Mouse (Mus musculus) limb, embryonic 13.5 days (tissue): ENCODE measurements around the gene Eea1. TPM values are rescaled to one million over a fixed set of nuclear protein-coding genes. Genes with fewer than 3 reads are reported as not detected.

Source experiments
- ATAC-seq: fragments of 200-750 bp; cut with Nextera tagmentation; 2 replicates; pipeline ENCODE4 v1.8.0; 2017; ENCODE audit warnings: low read depth, moderate number of reproducible peaks, moderate TSS enrichment; ENCODE audit not compliant: low FRiP score
- H3K27ac ChIP-seq: fragments of 300-500 bp; sonication (generic); 2 replicates; pipeline ENCODE4 v1.5.1; 2015; ENCODE audit warnings: inconsistent platforms, mild to moderate bottlenecking, moderate library complexity
- H3K27me3 ChIP-seq: fragments of 300-500 bp; sonication (generic); 2 replicates; pipeline ENCODE4 v1.6.1; 2015; ENCODE audit warnings: mild to moderate bottlenecking, inconsistent platforms
- H3K36me3 ChIP-seq: fragments of 300-500 bp; sonication (generic); 2 replicates; pipeline ENCODE4 v1.6.1; 2015; ENCODE audit warnings: inconsistent platforms, mild to moderate bottlenecking, moderate library complexity
- H3K4me1 ChIP-seq: fragments of 300-500 bp; sonication (generic); 2 replicates; pipeline ENCODE4 v1.6.1; 2015; ENCODE audit warnings: inconsistent platforms
- H3K4me2 ChIP-seq: fragments of 300-500 bp; sonication (generic); replicated peaks from 2 replicates; pipeline ENCODE4 v1.6.1; 2015; ENCODE audit warnings: inconsistent platforms, mild to moderate bottlenecking, moderate library complexity
- H3K4me3 ChIP-seq: fragments of 300-500 bp; sonication (generic); 2 replicates; pipeline ENCODE4 v1.5.1; 2015; ENCODE audit warnings: moderate library complexity, mild to moderate bottlenecking, inconsistent platforms
- H3K9ac ChIP-seq: fragments of 300-500 bp; sonication (generic); 2 replicates; pipeline ENCODE4 v1.6.1; 2015; ENCODE audit warnings: mild to moderate bottlenecking, inconsistent platforms
- H3K9me3 ChIP-seq: fragments of 300-500 bp; sonication (generic); 2 replicates; pipeline ENCODE4 v1.6.1; 2016; ENCODE audit warnings: inconsistent platforms
- WGBS: fragments of 180-500 bp; shearing (Covaris S2); methylation state at CpG from one replicate; pipeline ENCODE4 v1.1.7; 2015; 5-methylcytosine and 5-hydroxymethylcytosine counted together
- polyA plus RNA-seq: library from polyadenylated mRNA; unstranded; fragments of >200 nt; fragmentation: Nextera tagmentation; extraction: Ambion mirVana; gene quantifications from 2 replicates; pipeline ENCODE4 v1.2.1, GENCODE M21; 2015

Gene Eea1
- polyA plus RNA-seq, 1 experiment from 2014 or later = 17.6 TPM

- WGBS = 84% methylated on average over 2 of the region's 2 CpGs
- H3K27me3 ChIP-seq = no peaks in the 10 kb centered on the region
- peaks cover 26% of the 10 kb centered on the region for H3K36me3 ChIP-seq
- no peak overlapping the region for H3K4me2 ChIP-seq
- H3K4me1 ChIP-seq = no peaks in the 10 kb centered on the region
- H3K4me3 ChIP-seq = no peak overlapping the region
- H3K9me3 ChIP-seq = no peaks in the 10 kb centered on the region
- H3K9ac ChIP-seq = no peak overlapping the region
- H3K27ac ChIP-seq = no peak overlapping the region
- ATAC-seq = no peak
These were observed 77.0 kb downstream of the Eea1 start for GRCm38 (mm10) chr10:96017418-96017817.

- Histone ChIP-seq H3K36me3 (peaks cover 10% of the 10 kb centered on the region; the same call in 1 of the 2 replicates), H3K4me1 (0 out of 2 replicates have a peak, but pooled peaks cover 3% of the 10 kb centered on the region)
- no peak for ATAC-seq
These were observed 93.0 kb downstream of the Eea1 start for GRCm38 (mm10) chr10:96033356-96033984.

GRCm38 (mm10) chr10:96034106-96034505, 93.7 kb downstream of the Eea1 start:
- Histone ChIP-seq H3K4me2 (no peak overlapping the region), H3K36me3 (peaks cover 15% of the 10 kb centered on the region; the same call in 1 of the 2 replicates), H3K4me1 (0 out of 2 replicates have a peak, but pooled peaks cover 3% of the 10 kb centered on the region), H3K27ac (no peak overlapping the region), H3K4me3 (no peak overlapping the region), H3K9me3 (no peaks in the 10 kb centered on the region), H3K27me3 (no peaks in the 10 kb centered on the region), H3K9ac (no peak overlapping the region)
- ATAC-seq = no peak
- 71% methylated on average over 3 of the region's 3 CpGs for WGBS

More at GRCm38 (mm10) chr10:96033356-96033984, 93.0 kb downstream of the Eea1 start:
- H3K4me2 ChIP-seq = no peak overlapping the region
- WGBS = 47% methylated on average over 10 of the region's 10 CpGs
- no peak overlapping the region for H3K9ac ChIP-seq
- H3K27me3 ChIP-seq = no peaks in the 10 kb centered on the region
- H3K9me3 ChIP-seq = no peaks in the 10 kb centered on the region
- no peak overlapping the region for H3K27ac ChIP-seq
- H3K4me3 ChIP-seq = no peak overlapping the region

GRCm38 (mm10) chr10:96035951-96036350, 95.5 kb downstream of the Eea1 start:
- H3K9me3 ChIP-seq = no peaks in the 10 kb centered on the region
- no peak overlapping the region for H3K4me2 ChIP-seq
- no peak overlapping the region for H3K4me3 ChIP-seq
- H3K27me3 ChIP-seq = no peaks in the 10 kb centered on the region
- H3K4me1 ChIP-seq = 0 out of 2 replicates have a peak, but pooled peaks cover 3% of the 10 kb centered on the region
- peaks cover 28% of the 10 kb centered on the region for H3K36me3 ChIP-seq
- ATAC-seq = no peak
- H3K27ac ChIP-seq = no peak overlapping the region
- no peak overlapping the region for H3K9ac ChIP-seq

GRCm38 (mm10) chr10:96044216-96044615, 103.8 kb downstream of the Eea1 start:
- Histone ChIP-seq H3K27me3 (no peaks in the 10 kb centered on the region), H3K9me3 (no peaks in the 10 kb centered on the region), H3K4me2 (no peak overlapping the region), H3K4me3 (no peak overlapping the region), H3K36me3 (peaks cover 11% of the 10 kb centered on the region; the same call in 1 of the 2 replicates), H3K9ac (no peak overlapping the region), H3K27ac (no peak overlapping the region), H3K4me1 (peaks cover 8% of the 10 kb centered on the region; the same call in 1 of the 2 replicates)
- WGBS = 86% methylated on average over 2 of the region's 2 CpGs
- no peak for ATAC-seq

GRCm38 (mm10) chr10:96047960-96048536, 107.6 kb downstream of the Eea1 start:
- Histone ChIP-seq H3K4me1 (peaks cover 8% of the 10 kb centered on the region; the same call in 1 of the 2 replicates), H3K27ac (no peak overlapping the region), H3K4me3 (no peak overlapping the region), H3K9ac (no peak overlapping the region), H3K27me3 (no peaks in the 10 kb centered on the region), H3K9me3 (no peaks in the 10 kb centered on the region), H3K4me2 (no peak overlapping the region), H3K36me3 (no peaks in the 10 kb centered on the region)
- WGBS = 51% methylated on average over 9 of the region's 9 CpGs
- ATAC-seq = no peak

GRCm38 (mm10) chr10:96048550-96048949, 108.1 kb downstream of the Eea1 start:
- H3K4me3 ChIP-seq = no peak overlapping the region
- no peaks in the 10 kb centered on the region for H3K9me3 ChIP-seq
- no peaks in the 10 kb centered on the region for H3K27me3 ChIP-seq
- H3K9ac ChIP-seq = no peak overlapping the region
- H3K4me1 ChIP-seq = peaks cover 8% of the 10 kb centered on the region; the same call in 1 of the 2 replicates
- H3K27ac ChIP-seq = no peak overlapping the region
- no peak overlapping the region for H3K4me2 ChIP-seq
- no peak for ATAC-seq
- WGBS = 87% methylated on average over 3 of the region's 3 CpGs
- H3K36me3 ChIP-seq = no peaks in the 10 kb centered on the region

GRCm38 (mm10) chr10:96067347-96067746, 126.9 kb downstream of the Eea1 start:
- Histone ChIP-seq H3K4me1 (no peaks in the 10 kb centered on the region), H3K36me3 (no peaks in the 10 kb centered on the region), H3K27me3 (no peaks in the 10 kb centered on the region), H3K27ac (no peak overlapping the region), H3K4me3 (no peak overlapping the region), H3K9ac (no peak overlapping the region), H3K9me3 (no peaks in the 10 kb centered on the region), H3K4me2 (no peak overlapping the region)
- 52% methylated on average over 3 of the region's 3 CpGs for WGBS
- ATAC-seq = no peak

GRCm38 (mm10) chr10:96074386-96074785, 133.9 kb downstream of the Eea1 start:
- Histone ChIP-seq H3K4me2 (no peak overlapping the region), H3K9me3 (no peaks in the 10 kb centered on the region), H3K27me3 (no peaks in the 10 kb centered on the region), H3K36me3 (no peaks in the 10 kb centered on the region), H3K4me3 (no peak overlapping the region), H3K4me1 (peaks cover 8% of the 10 kb centered on the region), H3K27ac (no peak overlapping the region), H3K9ac (no peak overlapping the region)
- WGBS = 89% methylated on average over 7 of the region's 7 CpGs
- no peak for ATAC-seq

- H3K4me3 ChIP-seq = no peak overlapping the region
- no peak overlapping the region for H3K4me2 ChIP-seq
- no peak overlapping the region for H3K9ac ChIP-seq
- H3K36me3 ChIP-seq = no peaks in the 10 kb centered on the region
- ATAC-seq = no peak
- no peaks in the 10 kb centered on the region for H3K9me3 ChIP-seq
- WGBS = 64% methylated on average over 4 of the region's 4 CpGs
- no peak overlapping the region; the same call in 1 of the 2 replicates for H3K27ac ChIP-seq
- no peaks in the 10 kb centered on the region for H3K27me3 ChIP-seq
- peaks cover 8% of the 10 kb centered on the region for H3K4me1 ChIP-seq
These were observed 135.0 kb downstream of the Eea1 start for GRCm38 (mm10) chr10:96075403-96075802.

GRCm38 (mm10) chr10:96075880-96076279, 135.4 kb downstream of the Eea1 start:
- H3K9me3 ChIP-seq = no peaks in the 10 kb centered on the region
- H3K4me3 ChIP-seq = no peak overlapping the region
- H3K4me1 ChIP-seq = peaks cover 8% of the 10 kb centered on the region
- no peak overlapping the region for H3K4me2 ChIP-seq
- no peak overlapping the region for H3K9ac ChIP-seq
- H3K27me3 ChIP-seq = no peaks in the 10 kb centered on the region
- no peaks in the 10 kb centered on the region for H3K36me3 ChIP-seq
- no peak overlapping the region for H3K27ac ChIP-seq
- ATAC-seq = no peak
- 24% methylated on average over 7 of the region's 7 CpGs for WGBS

GRCm38 (mm10) chr10:96076461-96076860, 136.0 kb downstream of the Eea1 start:
- Histone ChIP-seq H3K36me3 (no peaks in the 10 kb centered on the region), H3K9ac (no peak overlapping the region), H3K9me3 (no peaks in the 10 kb centered on the region), H3K4me1 (peaks cover 8% of the 10 kb centered on the region), H3K27ac (no peak overlapping the region), H3K4me3 (no peak overlapping the region), H3K27me3 (no peaks in the 10 kb centered on the region), H3K4me2 (no peak overlapping the region)
- WGBS = 62% methylated on average over 3 of the region's 3 CpGs
- ATAC-seq = no peak
